Mouse (Mus musculus) liver, embryonic 14.5 days (tissue): ENCODE data around the gene Gm38394. TPM values are rescaled to one million over a fixed set of nuclear protein-coding genes. Genes with fewer than 3 reads are reported as not detected.

Experiments used
- ATAC-seq: fragments of 200-750 bp; cut with Nextera tagmentation; 2 replicates; pipeline ENCODE4 v1.8.0; 2017; ENCODE audit warnings: moderate number of reproducible peaks, mild to moderate bottlenecking, moderate library complexity; ENCODE audit not compliant: insufficient read depth
- DNase-seq, 3 experiments: peaks; one replicate each; pipeline ENCODE4 v3.0.0-alpha.2; 2012 to 2013; ENCODE audit warnings: low read depth in 3 of 3, low spot score in 3 of 3
- H3K27ac ChIP-seq: fragments of 300-500 bp; sonication (generic); 2 replicates; pipeline ENCODE4 v1.5.1; 2014; ENCODE audit warnings: moderate library complexity, mild to moderate bottlenecking, control low read depth, inconsistent platforms
- H3K27me3 ChIP-seq: fragments of 300-500 bp; sonication (generic); 2 replicates; pipeline ENCODE4 v1.6.1; 2014; ENCODE audit warnings: mild to moderate bottlenecking, low read length, moderate library complexity; ENCODE audit not compliant: control insufficient read depth, insufficient read depth
- H3K36me3 ChIP-seq: fragments of 300-500 bp; sonication (generic); replicated peaks from 2 replicates; pipeline ENCODE4 v1.6.1; 2014; ENCODE audit warnings: low read depth; ENCODE audit not compliant: control insufficient read depth, insufficient read depth
- H3K4me1 ChIP-seq, 2 experiments: fragments of 200-500 bp in 1 of 2; fragments of 300-500 bp in 1 of 2; sonication (generic) in 1 of 2; replicated peaks; 2 replicates each; pipeline ENCODE4 v1.6.1; 2012 to 2014; ENCODE audit warnings: antibody characterized with exemption in 1 of 2, inconsistent platforms in 1 of 2, low read length in 1 of 2; ENCODE audit not compliant: control insufficient read depth in 2 of 2, insufficient read depth in 2 of 2
- H3K4me2 ChIP-seq: fragments of 300-500 bp; sonication (generic); 2 replicates; pipeline ENCODE4 v1.6.1; 2014; ENCODE audit warnings: low read depth, mild to moderate bottlenecking, control low read depth, moderate library complexity
- H3K4me3 ChIP-seq, 2 experiments: fragments of 200-500 bp in 1 of 2; fragments of 300-500 bp in 1 of 2; sonication (generic) in 1 of 2; 2 replicates each; pipeline ENCODE4 v1.5.1; 2012 to 2014; ENCODE audit warnings: low read depth in 2 of 2, low read length in 2 of 2, mild to moderate bottlenecking in 2 of 2, control low read depth in 1 of 2, inconsistent platforms in 1 of 2, moderate library complexity in 1 of 2; ENCODE audit not compliant: insufficient read depth in 1 of 2
- H3K9ac ChIP-seq: fragments of 300-500 bp; sonication (generic); replicated peaks from 2 replicates; pipeline ENCODE4 v1.6.1; 2014; ENCODE audit warnings: mild to moderate bottlenecking, control low read depth, moderate library complexity
- H3K9me3 ChIP-seq: fragments of 300-500 bp; sonication (generic); 2 replicates; pipeline ENCODE4 v1.6.1; 2016; ENCODE audit warnings: low read length, mixed read lengths; ENCODE audit not compliant: control insufficient read depth
- CTCF ChIP-seq: IDR thresholded peaks from 2 replicates; pipeline ENCODE4 v1.5.1; 2016; ENCODE audit warnings: antibody characterized with exemption, low read depth, control low read depth
- EP300 ChIP-seq: IDR thresholded peaks from 2 replicates; pipeline ENCODE4 v1.6.1; 2016; ENCODE audit warnings: antibody characterized with exemption, low read depth
- WGBS: fragments of 180-500 bp; shearing (Covaris S2); extraction: QIAGEN DNeasy Blood & Tissue Kit; methylation state at CpG from one replicate; pipeline ENCODE4 v1.1.7; 2014; ENCODE audit not compliant: insufficient replicate concordance; 5-methylcytosine and 5-hydroxymethylcytosine counted together
- polyA plus RNA-seq, 2 experiments: library from polyadenylated mRNA; depleted of rRNA in 1 of 2; stranded (reverse) in 1 of 2; unstranded in 1 of 2; fragments of >200 nt; fragmentation: Nextera tagmentation in 1 of 2; extraction: Ambion mirVana in 1 of 2; gene quantifications; 2 replicates each; pipeline versions ENCODE4 v1.2.1 to v1.2.3; 2012 to 2014

The Gm38394 gene
- polyA plus RNA-seq, 2 experiments = 1.6 to 1.7 TPM

- Histone ChIP-seq H3K4me2 (no peak overlapping the region), H3K9me3 (no peaks in the 10 kb centered on the region), H3K27ac (no peak overlapping the region), H3K9ac (no peak overlapping the region), H3K4me1 (peaks cover 12 to 15% of the 10 kb centered on the region in 2 experiments), H3K36me3 (peaks cover 43% of the 10 kb centered on the region), H3K4me3 (no peak overlapping the region), H3K27me3 (no peaks in the 10 kb centered on the region)
- ATAC-seq = no peak
- no peak for DNase-seq
- no peak for TF ChIP-seq EP300
- TF ChIP-seq CTCF = no peak
- 71% methylated on average over 5 of the region's 5 CpGs for WGBS
Measured at GRCm38 (mm10) chr1:133656811-133657210, 4.3 kb downstream of the Gm38394 start.

GRCm38 (mm10) chr1:133653033-133653432, 8.1 kb downstream of the Gm38394 start:
- ATAC-seq = no peak
- DNase-seq = no peak
- Histone ChIP-seq H3K27ac (no peak overlapping the region), H3K4me3 (no peak overlapping the region), H3K9ac (no peak overlapping the region), H3K4me2 (no peak overlapping the region), H3K36me3 (peaks cover 32% of the 10 kb centered on the region), H3K27me3 (no peaks in the 10 kb centered on the region), H3K4me1 (peaks cover 2 to 5% of the 10 kb centered on the region in 2 experiments; a peak in 1 of 4 replicates), H3K9me3 (no peaks in the 10 kb centered on the region)
- WGBS = 78% methylated on average over 1 of the region's 1 CpGs
- TF ChIP-seq EP300 = no peak
- no peak for TF ChIP-seq CTCF

GRCm38 (mm10) chr1:133650288-133651055, 10.6 kb downstream of the Gm38394 start:
- Histone ChIP-seq H3K4me3 (no peak overlapping the region), H3K27ac (no peak overlapping the region), H3K4me2 (no peak overlapping the region), H3K9me3 (no peaks in the 10 kb centered on the region), H3K36me3 (peaks cover 38% of the 10 kb centered on the region), H3K4me1 (0 out of 4 replicates have a peak, but pooled peaks cover 1 to 2% of the 10 kb centered on the region in 2 experiments), H3K9ac (no peak overlapping the region), H3K27me3 (no peaks in the 10 kb centered on the region)
- DNase-seq = no peak
- no peak for TF ChIP-seq EP300
- no peak for TF ChIP-seq CTCF
- ATAC-seq = no peak
- WGBS = 78% methylated on average over 7 of the region's 7 CpGs

- no peak overlapping the region for H3K27ac ChIP-seq
- 81% methylated on average over 5 of the region's 5 CpGs for WGBS
- no peak for ATAC-seq
Measured at GRCm38 (mm10) chr1:133645652-133646051, 15.5 kb downstream of the Gm38394 start.

GRCm38 (mm10) chr1:133641163-133641562, 20.0 kb downstream of the Gm38394 start:
- Histone ChIP-seq H3K27ac (no peak overlapping the region), H3K4me1 (no peaks in the 10 kb centered on the region), H3K27me3 (no peaks in the 10 kb centered on the region), H3K4me3 (no peak overlapping the region), H3K9me3 (no peaks in the 10 kb centered on the region), H3K36me3 (peaks cover 78% of the 10 kb centered on the region), H3K4me2 (no peak overlapping the region), H3K9ac (no peak overlapping the region)
- no peak for TF ChIP-seq CTCF
- TF ChIP-seq EP300 = no peak
- DNase-seq (no peak), ATAC-seq (no peak)
- 91% methylated on average over 2 of the region's 2 CpGs for WGBS

More at GRCm38 (mm10) chr1:133645652-133646051, 15.5 kb downstream of the Gm38394 start:
- no peak overlapping the region for H3K4me2 ChIP-seq
- H3K9me3 ChIP-seq = no peaks in the 10 kb centered on the region
- 0 out of 4 replicates have a peak, but pooled peaks cover 0 to 1% of the 10 kb centered on the region in 2 experiments for H3K4me1 ChIP-seq
- H3K27me3 ChIP-seq = no peaks in the 10 kb centered on the region
- no peak overlapping the region for H3K9ac ChIP-seq
- TF ChIP-seq EP300 = no peak
- no peak for TF ChIP-seq CTCF
- H3K4me3 ChIP-seq = no peak overlapping the region
- H3K36me3 ChIP-seq = peaks cover 53% of the 10 kb centered on the region
- no peak for DNase-seq
